Mouse (Mus musculus) embryo, embryonic 11.5 days (tissue): ENCODE measurements at regions not wholly inside any gene's neighbourhood (a gene's known extent, or its start where the extent isn't known, plus 50 kb on each side); places are given as distances from the start of the nearest gene placed in this dataset.

Experiments used
- DNase-seq: peaks from one replicate; pipeline ENCODE4 v3.0.0-alpha.2; 2012; ENCODE audit warnings: low read depth, low spot score

GRCm38 (mm10) chr7:113113266-113113893, 93.9 kb upstream of the Arntl start:
- no peak for DNase-seq

- DNase-seq: no peak
These were observed 89.7 kb upstream of the Arntl start for GRCm38 (mm10) chr7:113117599-113117998.

GRCm38 (mm10) chr7:113121911-113122319, 85.3 kb upstream of the Arntl start:
- no peak for DNase-seq

- no peak for DNase-seq
These were observed 81.3 kb upstream of the Arntl start for GRCm38 (mm10) chr7:113126010-113126409.

GRCm38 (mm10) chr7:113130552-113130951, 76.7 kb upstream of the Arntl start:
- no peak for DNase-seq

- DNase-seq: peak; percentile 71
These were observed 75.2 kb upstream of the Arntl start for GRCm38 (mm10) chr7:113131945-113132538.

GRCm38 (mm10) chr7:113133891-113134290, 73.4 kb upstream of the Arntl start:
- no peak for DNase-seq

GRCm38 (mm10) chr7:113140011-113140438, 67.2 kb upstream of the Arntl start:
- DNase-seq: no peak

- DNase-seq: no peak
These were observed 65.2 kb upstream of the Arntl start for GRCm38 (mm10) chr7:113141846-113142683.

- DNase-seq: peak; percentile 70
These were observed 63.7 kb upstream of the Arntl start for GRCm38 (mm10) chr7:113143552-113143951.

- DNase-seq: no peak
These were observed 62.2 kb upstream of the Arntl start for GRCm38 (mm10) chr7:113145046-113145445.

GRCm38 (mm10) chr7:113146108-113146507, 61.2 kb upstream of the Arntl start:
- DNase-seq: no peak

GRCm38 (mm10) chr7:113146526-113146925, 60.7 kb upstream of the Arntl start:
- DNase-seq: no peak

GRCm38 (mm10) chr7:113147391-113148332, 59.6 kb upstream of the Arntl start:
- no peak for DNase-seq

GRCm38 (mm10) chr7:113148700-113149099, 58.6 kb upstream of the Arntl start:
- no peak for DNase-seq

GRCm38 (mm10) chr7:113149966-113150470, 57.2 kb upstream of the Arntl start:
- no peak for DNase-seq

- no peak for DNase-seq
These were observed 56.5 kb upstream of the Arntl start for GRCm38 (mm10) chr7:113150789-113151188.

- no peak for DNase-seq
These were observed 55.8 kb upstream of the Arntl start for GRCm38 (mm10) chr7:113151499-113151898.

GRCm38 (mm10) chr7:113153386-113153785, 53.9 kb upstream of the Arntl start:
- no peak for DNase-seq

GRCm38 (mm10) chr7:113154066-113154465, 53.2 kb upstream of the Arntl start:
- DNase-seq: no peak

- no peak for DNase-seq
These were observed 50.9 kb upstream of the Arntl start for GRCm38 (mm10) chr7:113156366-113156765.
